16 mouse cellular contexts compared by ENCODE assay signal in genomic region chr1:132287445-132287844, GRCm38 (mm10). TPM values are rescaled to one million over a fixed set of nuclear protein-coding genes. Genes with fewer than 3 reads are reported as not detected.
DNase-seq lines count a peak whose midpoint lies in the region; ATAC-seq and TF ChIP-seq lines count a peak whose summit lies in the region.
"Had no signal": no experiment of that assay in that cellular context is flagged by ENCODE, and none has a peak within 500 bp of the region (broad histone marks: within the 10 kb centered on the region; RNA-seq: fewer than 3 reads in every experiment).

No protein-coding gene starts in this region.

- WGBS in cerebellum, adult 2 months: 85% methylated on average over 2 of the region's 2 CpGs
- 54% methylated on average over 2 of the region's 2 CpGs for WGBS in heart, embryonic 16.5 days
- 56% methylated on average over 2 of the region's 2 CpGs for WGBS in heart, embryonic 11.5 days (ENCODE audit: insufficient replicate concordance)

- H3K9ac ChIP-seq in heart, embryonic 16.5 days (ENCODE audit: low read length): no peak overlapping the region
- H3K9ac ChIP-seq in heart, embryonic 11.5 days (ENCODE audit: low read depth, low read length): no peak overlapping the region
- H3K9ac ChIP-seq: liver, embryonic 15.5 days had no signal

- no peak overlapping the region for H3ac ChIP-seq in myocyte (ENCODE audit: control insufficient read depth, insufficient read length)

- ATAC-seq in heart, embryonic 16.5 days (replicated peaks; ENCODE audit: extremely low read depth, insufficient read depth, low FRiP score): no peak
- no peak for ATAC-seq in heart, embryonic 11.5 days (replicated peaks; ENCODE audit: insufficient number of reproducible peaks, low FRiP score, low TSS enrichment)

- H3K4me2 ChIP-seq in heart, embryonic 16.5 days (ENCODE audit: low read depth, low read length): no peak overlapping the region
- no peak overlapping the region for H3K4me2 ChIP-seq in heart, embryonic 11.5 days
- peak overlapping the region; percentile 50 for H3K4me2 ChIP-seq in myocyte (ENCODE audit: low read depth)
- H3K4me2 ChIP-seq: liver, embryonic 15.5 days had no signal

- peak; percentile 3 for DNase-seq in cerebellum, adult 9-11 months
- DNase-seq in cerebellum, adult 2 months: no peak
- DNase-seq in retina, embryonic 14.5 days (ENCODE audit: low spot score): peak; percentile 41
- no peak for DNase-seq in retina, postnatal 1 day
- no peak for DNase-seq in MN1 (ENCODE audit: low spot score)
- DNase-seq: B cell, adult 2 months; cerebellum, adult 11-12 months; gastrocnemius, postnatal 25 days had no signal

- no peak overlapping the region for H3K27ac ChIP-seq in cerebellum, adult 2 months (ENCODE audit: insufficient read depth, low read length)
- peak overlapping the region; percentile 56; the same call in 1 of the 2 replicates for H3K27ac ChIP-seq in heart, embryonic 16.5 days (ENCODE audit: low read length)
- H3K27ac ChIP-seq in heart, embryonic 11.5 days (ENCODE audit: low read depth, low read length): no peak overlapping the region
- H3K27ac ChIP-seq: embryonic facial prominence, embryonic 10.5 days; liver, embryonic 15.5 days had no signal

- H3K9me3 ChIP-seq in heart, embryonic 16.5 days (replicated peaks; ENCODE audit: control insufficient read depth, low read length): no peaks in the 10 kb centered on the region
- no peaks in the 10 kb centered on the region for H3K9me3 ChIP-seq in heart, embryonic 11.5 days (replicated peaks; ENCODE audit: control insufficient read depth, low read length)
- H3K9me3 ChIP-seq: embryonic facial prominence, embryonic 10.5 days; liver, embryonic 15.5 days had no signal

- H3K79me2 ChIP-seq in myocyte (ENCODE audit: control insufficient read depth, insufficient read depth): peaks cover 7% of the 10 kb centered on the region

- peaks cover 28% of the 10 kb centered on the region for H3K4me1 ChIP-seq in cerebellum, adult 2 months (ENCODE audit: control insufficient read depth, insufficient read depth, low read length)
- peaks cover 17% of the 10 kb centered on the region for H3K4me1 ChIP-seq in heart, embryonic 16.5 days (ENCODE audit: control insufficient read depth, insufficient read depth, low read length)
- H3K4me1 ChIP-seq in heart, embryonic 11.5 days (ENCODE audit: control insufficient read depth, insufficient read depth, low read length): peaks cover 25% of the 10 kb centered on the region
- H3K4me1 ChIP-seq: liver, embryonic 15.5 days had no signal

- H3K27me3 ChIP-seq in cerebellum, adult 2 months (ENCODE audit: control insufficient read depth, insufficient read depth, low read length): no peaks in the 10 kb centered on the region
- H3K27me3 ChIP-seq in heart, embryonic 16.5 days (ENCODE audit: control insufficient read depth, insufficient read depth, low read length): no peaks in the 10 kb centered on the region
- H3K27me3 ChIP-seq in heart, embryonic 11.5 days (ENCODE audit: control insufficient read depth, insufficient read depth, low read length): peaks cover 9% of the 10 kb centered on the region
- no peaks in the 10 kb centered on the region for H3K27me3 ChIP-seq in myocyte (ENCODE audit: control insufficient read depth, insufficient read depth, insufficient read length)

- H3K4me3 ChIP-seq in cerebellum, adult 2 months (replicated peaks; ENCODE audit: insufficient read depth, low read depth, low read length): no peak overlapping the region
- H3K4me3 ChIP-seq in heart, embryonic 16.5 days (ENCODE audit: low read length): no peak overlapping the region
- H3K4me3 ChIP-seq in heart, embryonic 11.5 days (ENCODE audit: low read depth, low read length): no peak overlapping the region
- H3K4me3 ChIP-seq in myocyte: no peak overlapping the region
- H3K4me3 ChIP-seq: embryonic facial prominence, embryonic 10.5 days; liver, embryonic 15.5 days had no signal

- TF ChIP-seq POLR2A in cerebellum, adult 2 months (IDR thresholded peaks at IDR 0.05; ENCODE audit: borderline replicate concordance, insufficient read depth, low read length): no peak
- no peak for TF ChIP-seq POLR2A in myocyte (IDR thresholded peaks at IDR 0.05; ENCODE audit: insufficient read length, low read depth)

- H3K36me3 ChIP-seq in heart, embryonic 16.5 days (ENCODE audit: control insufficient read depth, insufficient read depth): no peaks in the 10 kb centered on the region
- H3K36me3 ChIP-seq in heart, embryonic 11.5 days (ENCODE audit: control insufficient read depth, insufficient read depth, low read length): no peaks in the 10 kb centered on the region
- H3K36me3 ChIP-seq in myocyte (ENCODE audit: control insufficient read depth, insufficient read depth): no peaks in the 10 kb centered on the region
- H3K36me3 ChIP-seq: embryonic facial prominence, embryonic 10.5 days; liver, embryonic 15.5 days had no signal

- TF ChIP-seq CTCF in cerebellum, adult 2 months (IDR thresholded peaks at IDR 0.05; ENCODE audit: borderline replicate concordance, insufficient read depth, low read depth, low read length): no peak

TF ChIP-seq in myocyte, 11 proteins besides CTCF, POLR2A, EP300 and RAD21:
- no peak for TF ChIP-seq REST (IDR thresholded peaks at IDR 0.05; ENCODE audit: insufficient read depth, insufficient read length)

RNA-seq across cellular contexts. Expression of gene Klhdc8a, which starts 11.0 kb away (rescaled TPM):
- 25.1 and 29.6 TPM in 2 replicates for polyA plus RNA-seq in cerebellum, adult 2 months (2012; rRNA removed)
- polyA plus RNA-seq in heart, embryonic 16.5 days (2015; fragmentation: Nextera tagmentation; extraction: Ambion mirVana): 0.49 and 0.62 TPM in 2 replicates
- polyA plus RNA-seq in heart, embryonic 11.5 days (2014; fragmentation: Nextera tagmentation; extraction: Ambion mirVana): 0.45 and 0.56 TPM in 2 replicates
- 12.4 TPM for polyA plus RNA-seq in myocyte (2012; fragmentation: generic; extraction: Trizol)
- polyA plus RNA-seq: limb, embryonic 11.5 days had no signal

RNA-seq across cellular contexts. Expression of gene Nuak2, which starts 28.5 kb away (rescaled TPM):
- polyA plus RNA-seq in cerebellum, adult 2 months (2012; rRNA removed): 2.9 and 3.3 TPM in 2 replicates
- 3.4 and 4.3 TPM in 2 replicates for polyA plus RNA-seq in heart, embryonic 16.5 days (2015; fragmentation: Nextera tagmentation; extraction: Ambion mirVana)
- 2.6 and 3.6 TPM in 2 replicates for polyA plus RNA-seq in heart, embryonic 11.5 days (2014; fragmentation: Nextera tagmentation; extraction: Ambion mirVana)
- 6.0 TPM for polyA plus RNA-seq in myocyte (2012; fragmentation: generic; extraction: Trizol)

RNA-seq across cellular contexts. Expression of gene Gm10188, which starts 57.9 kb away (rescaled TPM):
- polyA plus RNA-seq in cerebellum, adult 2 months (2012; rRNA removed): not detected in 2 replicates
- not detected in 2 replicates for polyA plus RNA-seq in heart, embryonic 16.5 days (2015; fragmentation: Nextera tagmentation; extraction: Ambion mirVana)
- polyA plus RNA-seq in heart, embryonic 11.5 days (2014; fragmentation: Nextera tagmentation; extraction: Ambion mirVana): not detected in 2 replicates
- polyA plus RNA-seq in myocyte (2012; fragmentation: generic; extraction: Trizol): not detected
- polyA plus RNA-seq: embryonic facial prominence, embryonic 10.5 days; kidney, embryonic 16.5 days; limb, embryonic 11.5 days; liver, embryonic 15.5 days; neural tube, embryonic 11.5 days had no signal

Comparison
In these comparisons a context has a peak if more than half of its experiments do, and no peak if none do; other contexts are left out.
1. DNase-seq: peak in cerebellum, adult 9-11 months (single experiment) and retina, embryonic 14.5 days (single experiment); none in cerebellum, adult 2 months (0 of 2), retina, postnatal 1 day (single experiment) and MN1 (single experiment).